Mouse (Mus musculus) MEL (cell line): ENCODE measurements at regions not wholly inside any gene's neighbourhood (a gene's known extent, or its start where the extent isn't known, plus 50 kb on each side); places are given as distances from the start of the nearest gene placed in this dataset.

Experiments
- DNase-seq: peaks from one replicate; pipeline ENCODE4 v3.0.0; 2011; ENCODE audit warnings: low read depth, low spot score
- H3K27ac ChIP-seq: 2 replicates; pipeline ENCODE4 v1.5.1; 2012; ENCODE audit warnings: low read depth, mild to moderate bottlenecking, control low read depth, low read length, moderate library complexity; ENCODE audit not compliant: control insufficient read depth
- H3K27me3 ChIP-seq, 2 experiments: fragments of 150-350 bp in 1 of 2; sonication (generic) in 1 of 2; 2 replicates each; pipeline ENCODE4 v1.6.1; 2012; ENCODE audit warnings: low read length in 2 of 2, mild to moderate bottlenecking in 2 of 2, improper control_type of control experiment in 1 of 2, moderate library complexity in 1 of 2; ENCODE audit not compliant: insufficient read depth in 2 of 2, control insufficient read depth in 1 of 2
- H3K36me3 ChIP-seq, 2 experiments: 2 replicates each; pipeline ENCODE4 v1.6.1; 2012 to 2014; ENCODE audit warnings: low read length in 2 of 2, improper control_type of control experiment in 1 of 2, inconsistent platforms in 1 of 2, mild to moderate bottlenecking in 1 of 2; ENCODE audit not compliant: insufficient read depth in 2 of 2, control insufficient read depth in 1 of 2
- H3K4me1 ChIP-seq, 2 experiments: fragments of 150-350 bp in 1 of 2; sonication (generic) in 1 of 2; 2 replicates each; pipeline ENCODE4 v1.6.1; 2012; ENCODE audit warnings: low read length in 2 of 2, improper control_type of control experiment in 1 of 2, mild to moderate bottlenecking in 1 of 2; ENCODE audit not compliant: insufficient read depth in 2 of 2, control insufficient read depth in 1 of 2
- H3K4me3 ChIP-seq, 2 experiments: fragments of 150-350 bp in 1 of 2; sonication (generic) in 1 of 2; 2 replicates each; pipeline ENCODE4 v1.5.1; 2012; ENCODE audit warnings: low read depth in 2 of 2, low read length in 2 of 2, mild to moderate bottlenecking in 2 of 2, moderate library complexity in 2 of 2, control low read depth in 1 of 2, improper control_type of control experiment in 1 of 2; ENCODE audit not compliant: control insufficient read depth in 1 of 2, insufficient read depth in 1 of 2
- H3K79me2 ChIP-seq: 2 replicates; pipeline ENCODE4 v1.6.1; 2012; ENCODE audit warnings: mild to moderate bottlenecking, low read length, moderate library complexity; ENCODE audit not compliant: control insufficient read depth, poor library complexity, insufficient read depth
- H3K9ac ChIP-seq: 2 replicates; pipeline ENCODE4 v1.6.1; 2012; ENCODE audit warnings: low read depth, mild to moderate bottlenecking, control low read depth, low read length, moderate library complexity; ENCODE audit not compliant: control insufficient read depth, poor library complexity, severe bottlenecking
- H3K9me3 ChIP-seq: fragments of 150-350 bp; sonication (generic); replicated peaks from 2 replicates; pipeline ENCODE4 v1.6.1; 2012; ENCODE audit warnings: mild to moderate bottlenecking, low read length, improper control_type of control experiment, moderate library complexity; ENCODE audit not compliant: insufficient read depth
- CTCF ChIP-seq, 3 experiments: IDR thresholded peaks in 2 of 3; conservative IDR thresholded peaks in 1 of 3; 2 replicates each; pipeline ENCODE4 v1.5.1; 2011 to 2012; ENCODE audit warnings: low read length in 3 of 3, low read depth in 2 of 3, mild to moderate bottlenecking in 2 of 3, improper control_type of control experiment in 1 of 3, inconsistent platforms in 1 of 3, mixed read lengths in 1 of 3, moderate library complexity in 1 of 3; ENCODE audit not compliant: control insufficient read depth in 1 of 3, insufficient read depth in 1 of 3, poor library complexity in 1 of 3, severe bottlenecking in 1 of 3
- MEF2A ChIP-seq: IDR thresholded peaks from 2 replicates; pipeline ENCODE4 v1.6.1; 2014; ENCODE audit warnings: low read depth, mild to moderate bottlenecking, inconsistent platforms, low read length, improper control_type of control experiment; ENCODE audit not compliant: poor library complexity, insufficient replicate concordance, severe bottlenecking; ENCODE audit errors: extremely low read depth
- MXI1 ChIP-seq: IDR thresholded peaks from 2 replicates; pipeline ENCODE4 v1.6.1; 2011; ENCODE audit warnings: mild to moderate bottlenecking, low read depth, low read length, improper control_type of control experiment
- NELFE ChIP-seq: IDR thresholded peaks from 2 replicates; pipeline ENCODE4 v1.6.1; 2011; ENCODE audit warnings: low read depth, low read length, improper control_type of control experiment
- NRF1 ChIP-seq: IDR thresholded peaks from 2 replicates; pipeline ENCODE4 v1.6.1; 2014; ENCODE audit warnings: low read depth, mild to moderate bottlenecking, inconsistent platforms, low read length, improper control_type of control experiment, moderate library complexity; ENCODE audit not compliant: poor library complexity, insufficient read depth, severe bottlenecking
- TBP ChIP-seq: IDR thresholded peaks from 2 replicates; pipeline ENCODE4 v1.8.0; 2011; ENCODE audit warnings: low read depth, low read length, improper control_type of control experiment
- USF2 ChIP-seq, 2 experiments: IDR thresholded peaks; 2 replicates each; pipeline ENCODE4 v1.6.1; 2011 to 2012; ENCODE audit warnings: improper control_type of control experiment in 2 of 2, low read length in 2 of 2, borderline replicate concordance in 1 of 2, inconsistent platforms in 1 of 2, low read depth in 1 of 2, mild to moderate bottlenecking in 1 of 2; ENCODE audit not compliant: insufficient read depth in 1 of 2
- ZNF384 ChIP-seq: IDR thresholded peaks from 2 replicates; pipeline ENCODE4 v1.6.1; 2012; ENCODE audit warnings: low read depth, mild to moderate bottlenecking, inconsistent platforms, low read length, improper control_type of control experiment

GRCm38 (mm10) chr15:18079644-18080043 lies 739.1 kb upstream of the Cdh10 start:
- Histone ChIP-seq H3K79me2 (no peaks in the 10 kb centered on the region), H3K27me3 (no peaks in the 10 kb centered on the region), H3K9me3 (no peaks in the 10 kb centered on the region), H3K4me3 (no peak overlapping the region), H3K27ac (no peak overlapping the region), H3K4me1 (no peaks in the 10 kb centered on the region), H3K36me3 (no peaks in the 10 kb centered on the region), H3K9ac (no peak overlapping the region)
- no peak for DNase-seq
- TF ChIP-seq USF2 (IDR thresholded peaks at IDR 0.05; ENCODE audit: borderline replicate concordance in 1 of 2, insufficient read depth in 1 of 2, low read depth in 1 of 2, low read length in 2 of 2), result no peak
- TF ChIP-seq MEF2A, result no peak
- TF ChIP-seq TBP, result no peak
- TF ChIP-seq CTCF (IDR thresholded peaks at IDR 0.05 in 2 of 3, conservative IDR thresholded peaks at IDR 0.05 in 1 of 3; ENCODE audit: control insufficient read depth in 1 of 3, insufficient read depth in 1 of 3, low read depth in 2 of 3, low read length in 3 of 3, poor library complexity in 1 of 3, severe bottlenecking in 1 of 3), result no peak
- no peak for TF ChIP-seq ZNF384
- TF ChIP-seq MXI1, result no peak
- TF ChIP-seq NELFE, result no peak
- TF ChIP-seq NRF1, result no peak
